ENCODE assay signal across 15 mouse cellular contexts in genomic region chr11:5390969-5391831, GRCm38 (mm10). TPM values are rescaled to one million over a fixed set of nuclear protein-coding genes. Genes with fewer than 3 reads are reported as not detected.
DNase-seq lines count a peak whose midpoint lies in the region; ATAC-seq and TF ChIP-seq lines count a peak whose summit lies in the region.
"Had no signal": no experiment of that assay in that cellular context is flagged by ENCODE, and none has a peak within 500 bp of the region (broad histone marks: within the 10 kb centered on the region; RNA-seq: fewer than 3 reads in every experiment).

No protein-coding gene starts in this region.

- H3K27ac ChIP-seq in liver, embryonic 11.5 days (ENCODE audit: low read depth, low read length) = no peak overlapping the region
- no peak overlapping the region for H3K27ac ChIP-seq in liver, postnatal 0 days (ENCODE audit: low read depth)
- peak overlapping the region; percentile 55 for H3K27ac ChIP-seq in forebrain, embryonic 13.5 days
- H3K27ac ChIP-seq in hindbrain, postnatal 0 days = peak overlapping the region; percentile 22; the same call in 1 of the 2 replicates
- peak overlapping the region; percentile 55 for H3K27ac ChIP-seq in neural tube, embryonic 13.5 days (replicated peaks)
- H3K27ac ChIP-seq: embryonic facial prominence, embryonic 12.5 days; heart, adult 2 months; lung, embryonic 15.5 days had no signal

- no peak overlapping the region for H3K4me3 ChIP-seq in liver, embryonic 11.5 days (ENCODE audit: low read depth, low read length)
- no peak overlapping the region for H3K4me3 ChIP-seq in liver, postnatal 0 days (ENCODE audit: low read depth, low read length)
- H3K4me3 ChIP-seq in forebrain, embryonic 13.5 days = no peak overlapping the region
- H3K4me3 ChIP-seq in hindbrain, postnatal 0 days (ENCODE audit: low read length) = no peak overlapping the region
- no peak overlapping the region for H3K4me3 ChIP-seq in neural tube, embryonic 13.5 days
- H3K4me3 ChIP-seq: embryonic facial prominence, embryonic 12.5 days; heart, adult 2 months; lung, embryonic 15.5 days had no signal

- no peak for DNase-seq in liver, embryonic 11.5 days (ENCODE audit: low spot score)
- DNase-seq in liver, postnatal 0 days = no peak
- DNase-seq in hindbrain, postnatal 0 days (ENCODE audit: low spot score) = peak; percentile 45
- DNase-seq in testis, postnatal 14 days (ENCODE audit: low spot score) = no peak
- DNase-seq in ovary, postnatal 36 days (ENCODE audit: low spot score) = no peak
- DNase-seq: cerebellum, adult 8-10 months; heart, adult 2 months; kidney, postnatal 4 days; right cerebral cortex, adult 18-20 months; thymus, postnatal 25 days had no signal

- peak overlapping the region; percentile 12; the same call in 1 of the 2 replicates for H3K4me2 ChIP-seq in liver, embryonic 11.5 days
- no peak overlapping the region for H3K4me2 ChIP-seq in liver, postnatal 0 days (ENCODE audit: low read depth, low read length)
- peak overlapping the region; percentile 29 for H3K4me2 ChIP-seq in forebrain, embryonic 13.5 days
- H3K4me2 ChIP-seq in hindbrain, postnatal 0 days (ENCODE audit: low read depth, low read length) = no peak overlapping the region
- H3K4me2 ChIP-seq in neural tube, embryonic 13.5 days = peak overlapping the region; percentile 9
- H3K4me2 ChIP-seq: embryonic facial prominence, embryonic 12.5 days; lung, embryonic 15.5 days had no signal

- TF ChIP-seq EP300 in liver, postnatal 0 days (IDR thresholded peaks at IDR 0.05; ENCODE audit: low read depth) = no peak

- peaks cover 3% of the 10 kb centered on the region; the same call in 1 of the 2 replicates for H3K4me1 ChIP-seq in liver, embryonic 11.5 days (replicated peaks; ENCODE audit: control insufficient read depth, insufficient read depth, low read length)
- H3K4me1 ChIP-seq in liver, postnatal 0 days (ENCODE audit: insufficient read depth) = peaks cover 6% of the 10 kb centered on the region; the same call in 1 of the 2 replicates
- peaks cover 34% of the 10 kb centered on the region for H3K4me1 ChIP-seq in forebrain, embryonic 13.5 days
- no peaks in the 10 kb centered on the region for H3K4me1 ChIP-seq in hindbrain, postnatal 0 days (ENCODE audit: insufficient read depth, low read length)
- peaks cover 23% of the 10 kb centered on the region for H3K4me1 ChIP-seq in neural tube, embryonic 13.5 days (replicated peaks)

- H3K9me3 ChIP-seq in liver, embryonic 11.5 days (ENCODE audit: control insufficient read depth, low read length) = no peaks in the 10 kb centered on the region
- no peaks in the 10 kb centered on the region for H3K9me3 ChIP-seq in liver, postnatal 0 days (ENCODE audit: low read length)
- no peaks in the 10 kb centered on the region for H3K9me3 ChIP-seq in forebrain, embryonic 13.5 days (replicated peaks)
- H3K9me3 ChIP-seq in hindbrain, postnatal 0 days (ENCODE audit: low read length) = no peaks in the 10 kb centered on the region
- H3K9me3 ChIP-seq in neural tube, embryonic 13.5 days = no peaks in the 10 kb centered on the region
- H3K9me3 ChIP-seq: embryonic facial prominence, embryonic 12.5 days; lung, embryonic 15.5 days had no signal

- no peaks in the 10 kb centered on the region for H3K27me3 ChIP-seq in liver, embryonic 11.5 days (replicated peaks; ENCODE audit: control insufficient read depth, insufficient read depth, low read length)
- no peaks in the 10 kb centered on the region for H3K27me3 ChIP-seq in liver, postnatal 0 days (ENCODE audit: insufficient read depth, low read length)
- no peaks in the 10 kb centered on the region for H3K27me3 ChIP-seq in forebrain, embryonic 13.5 days
- H3K27me3 ChIP-seq in hindbrain, postnatal 0 days (ENCODE audit: insufficient read depth, low read length) = no peaks in the 10 kb centered on the region
- H3K27me3 ChIP-seq in neural tube, embryonic 13.5 days = no peaks in the 10 kb centered on the region
- H3K27me3 ChIP-seq: embryonic facial prominence, embryonic 12.5 days; lung, embryonic 15.5 days had no signal

- ATAC-seq in liver, embryonic 11.5 days (replicated peaks; ENCODE audit: low FRiP score) = no peak
- ATAC-seq in liver, postnatal 0 days = no peak
- peak; percentile 57; the same call in 1 of the 2 replicates for ATAC-seq in forebrain, embryonic 13.5 days
- peak; percentile 68; the same call in 1 of the 2 replicates for ATAC-seq in hindbrain, postnatal 0 days
- peak; percentile 69 for ATAC-seq in neural tube, embryonic 13.5 days (ENCODE audit: low read depth)
- ATAC-seq in activated CD4-positive, CD25-positive, alpha-beta regulatory T cell, adult 4 months = no peak

- TF ChIP-seq CTCF in liver, postnatal 0 days (IDR thresholded peaks at IDR 0.05; ENCODE audit: low read depth) = no peak
- TF ChIP-seq CTCF in hindbrain, postnatal 0 days (IDR thresholded peaks at IDR 0.05; ENCODE audit: low read depth) = no peak

- no peaks in the 10 kb centered on the region for H3K36me3 ChIP-seq in liver, embryonic 11.5 days (ENCODE audit: control insufficient read depth, insufficient read depth, low read length)
- H3K36me3 ChIP-seq in liver, postnatal 0 days (replicated peaks; ENCODE audit: insufficient read depth, low read length) = no peaks in the 10 kb centered on the region
- H3K36me3 ChIP-seq in forebrain, embryonic 13.5 days (ENCODE audit: poor library complexity, severe bottlenecking) = no peaks in the 10 kb centered on the region
- H3K36me3 ChIP-seq in hindbrain, postnatal 0 days (ENCODE audit: insufficient read depth, low read length) = no peaks in the 10 kb centered on the region
- H3K36me3 ChIP-seq in neural tube, embryonic 13.5 days = no peaks in the 10 kb centered on the region
- H3K36me3 ChIP-seq: embryonic facial prominence, embryonic 12.5 days; lung, embryonic 15.5 days had no signal

- H3K9ac ChIP-seq in liver, embryonic 11.5 days (ENCODE audit: low read depth, low read length) = no peak overlapping the region
- H3K9ac ChIP-seq in liver, postnatal 0 days (replicated peaks) = no peak overlapping the region
- H3K9ac ChIP-seq in forebrain, embryonic 13.5 days = no peak overlapping the region
- no peak overlapping the region for H3K9ac ChIP-seq in hindbrain, postnatal 0 days (replicated peaks; ENCODE audit: low read length)
- H3K9ac ChIP-seq in neural tube, embryonic 13.5 days = no peak overlapping the region
- H3K9ac ChIP-seq: embryonic facial prominence, embryonic 12.5 days; lung, embryonic 15.5 days had no signal

- 31% methylated on average over 4 of the region's 4 CpGs for WGBS in liver, embryonic 11.5 days
- 38% methylated on average over 4 of the region's 4 CpGs for WGBS in liver, postnatal 0 days (ENCODE audit: insufficient replicate concordance)
- 3% methylated on average over 4 of the region's 4 CpGs for WGBS in forebrain, embryonic 13.5 days
- WGBS in hindbrain, postnatal 0 days = 10% methylated on average over 4 of the region's 4 CpGs
- 10% methylated on average over 4 of the region's 4 CpGs for WGBS in neural tube, embryonic 13.5 days

RNA-seq across cellular contexts. Expression of gene Znrf3, which starts 53.4 kb away (rescaled TPM):
- 9.0 and 9.1 TPM in 2 replicates for polyA plus RNA-seq in liver, embryonic 11.5 days (2014; fragmentation: Nextera tagmentation; extraction: Ambion mirVana)
- polyA plus RNA-seq in liver, postnatal 0 days (2015; fragmentation: Nextera tagmentation; extraction: Ambion mirVana) = 3.9 and 4.5 TPM in 2 replicates
- polyA plus RNA-seq in forebrain, embryonic 13.5 days (2015; fragmentation: Nextera tagmentation; extraction: Ambion mirVana) = 9.2 and 10.8 TPM in 2 replicates
- 13.6 and 17.1 TPM in 2 replicates for total RNA-seq in hindbrain, postnatal 0 days (2014; rRNA removed)
- 9.9 and 10.2 TPM in 2 replicates for polyA plus RNA-seq in hindbrain, postnatal 0 days (2015; fragmentation: Nextera tagmentation; extraction: Ambion mirVana)
- polyA plus RNA-seq in neural tube, embryonic 13.5 days (2015; fragmentation: Nextera tagmentation; extraction: Ambion mirVana) = 7.5 and 8.1 TPM in 2 replicates
- 10 to 100 TPM; 12.0 to 18.3 TPM for polyA plus RNA-seq in activated CD4-positive, CD25-positive, alpha-beta regulatory T cell, adult 4 months (2017; shearing (Covaris generic))

Comparison
In these comparisons a context has a peak if more than half of its experiments do, and no peak if none do; other contexts are left out.
1. H3K4me2 ChIP-seq: peak in liver, embryonic 11.5 days (single experiment), forebrain, embryonic 13.5 days (single experiment) and neural tube, embryonic 13.5 days (single experiment); none in liver, postnatal 0 days (single experiment) and hindbrain, postnatal 0 days (single experiment).
2. ATAC-seq: peak in forebrain, embryonic 13.5 days (single experiment), hindbrain, postnatal 0 days (single experiment) and neural tube, embryonic 13.5 days (single experiment); none in liver, embryonic 11.5 days (single experiment), liver, postnatal 0 days (single experiment) and activated CD4-positive, CD25-positive, alpha-beta regulatory T cell, adult 4 months (single experiment).
3. H3K27ac ChIP-seq: peak in forebrain, embryonic 13.5 days (single experiment), hindbrain, postnatal 0 days (single experiment) and neural tube, embryonic 13.5 days (single experiment); none in liver, embryonic 11.5 days (single experiment) and liver, postnatal 0 days (single experiment).